Mouse (Mus musculus): Measurements from ENCODE around the gene Stap2. TPM values are rescaled to one million over a fixed set of nuclear protein-coding genes. Genes with fewer than 3 reads are reported as not detected.

Stap2 gene
- total RNA-seq (2021) = 1 to 10 TPM; 1.4 to 2.1 TPM
- long read RNA-seq, partial matches to known transcripts = 0 of 1 reads
- long read RNA-seq, other reads (novel, unspliced or antisense) = 1 of 1 reads

- no peak for DNase-seq (ENCODE audit: low spot score in 2 of 2)
Measured at GRCm38 (mm10) chr17:56005415-56006061, at the start of gene Stap2, which contains the start of gene Mpnd. Stap2 (minus strand) TSS chr17:56005584. Mpnd (plus strand) TSS chr17:56005711.

- DNase-seq (ENCODE audit: low spot score in 2 of 2) = no peak
Measured at GRCm38 (mm10) chr17:56054938-56055337, 49.6 kb upstream of the Stap2 start.

GRCm38 (mm10) chr17:56051369-56051768 lies 46.0 kb upstream of the Stap2 start:
- no peak for DNase-seq (ENCODE audit: low spot score in 2 of 2)

GRCm38 (mm10) chr17:56040857-56041163 lies 35.4 kb upstream of the Stap2 start:
- no peak for DNase-seq (ENCODE audit: low spot score in 2 of 2)

- peak; percentile 95 to 98 for DNase-seq (ENCODE audit: low spot score in 2 of 2)
Measured at GRCm38 (mm10) chr17:56040030-56040856, 34.9 kb upstream of the Stap2 start, which contains the start of gene Chaf1a. Chaf1a (plus strand) TSS chr17:56040439.

GRCm38 (mm10) chr17:56039345-56039744 lies 34.0 kb upstream of the Stap2 start:
- DNase-seq (ENCODE audit: low spot score in 2 of 2) = no peak

GRCm38 (mm10) chr17:56038583-56039261 lies 33.3 kb upstream of the Stap2 start:
- no peak for DNase-seq (ENCODE audit: low spot score in 2 of 2)

GRCm38 (mm10) chr17:56036901-56037287 lies 31.5 kb upstream of the Stap2 start:
- no peak for DNase-seq (ENCODE audit: low spot score in 2 of 2)

GRCm38 (mm10) chr17:56036176-56036900 lies 31.0 kb upstream of the Stap2 start, which contains the start of gene Sh3gl1:
Sh3gl1 (minus strand) TSS chr17:56036635.
- DNase-seq (ENCODE audit: low spot score in 2 of 2) = peak; percentile 99

- DNase-seq (ENCODE audit: low spot score in 2 of 2) = peak in 1 of 2 experiments; percentile 6
Measured at GRCm38 (mm10) chr17:56035216-56035615, 29.8 kb upstream of the Stap2 start.

GRCm38 (mm10) chr17:56034726-56035100 lies 29.3 kb upstream of the Stap2 start:
- DNase-seq (ENCODE audit: low spot score in 2 of 2) = peak in 1 of 2 experiments; percentile 5

GRCm38 (mm10) chr17:56034040-56034725 lies 28.8 kb upstream of the Stap2 start:
- DNase-seq (ENCODE audit: low spot score in 2 of 2) = no peak

- no peak for DNase-seq (ENCODE audit: low spot score in 2 of 2)
Measured at GRCm38 (mm10) chr17:56032831-56033230, 27.4 kb upstream of the Stap2 start.

GRCm38 (mm10) chr17:56032127-56032733 lies 26.8 kb upstream of the Stap2 start:
- DNase-seq (ENCODE audit: low spot score in 2 of 2) = peak in 1 of 2 experiments; percentile 7

GRCm38 (mm10) chr17:56031431-56031830 lies 26.0 kb upstream of the Stap2 start:
- no peak for DNase-seq (ENCODE audit: low spot score in 2 of 2)

- peak in 1 of 2 experiments; percentile 17 for DNase-seq (ENCODE audit: low spot score in 2 of 2)
Measured at GRCm38 (mm10) chr17:56030919-56031318, 25.5 kb upstream of the Stap2 start.

GRCm38 (mm10) chr17:56030238-56030870 lies 25.0 kb upstream of the Stap2 start:
- peak in 1 of 2 experiments; percentile 15 for DNase-seq (ENCODE audit: low spot score in 2 of 2)

GRCm38 (mm10) chr17:56027801-56028441 lies 22.5 kb upstream of the Stap2 start:
- no peak for DNase-seq (ENCODE audit: low spot score in 2 of 2)

GRCm38 (mm10) chr17:56026881-56027280 lies 21.5 kb upstream of the Stap2 start:
- no peak for DNase-seq (ENCODE audit: low spot score in 2 of 2)
